ENCODE assay signal across 9 mouse cellular contexts in genomic region chr16:93906156-93907014, GRCm38 (mm10). TPM values are rescaled to one million over a fixed set of nuclear protein-coding genes. Genes with fewer than 3 reads are reported as not detected.
DNase-seq lines count a peak whose midpoint lies in the region; ATAC-seq and TF ChIP-seq lines count a peak whose summit lies in the region.
"Had no signal": no experiment of that assay in that cellular context is flagged by ENCODE, and none has a peak within 500 bp of the region (broad histone marks: within the 10 kb centered on the region; RNA-seq: fewer than 3 reads in every experiment).

No protein-coding gene starts in this region.

- no peak overlapping the region for H3K27ac ChIP-seq in testis, adult 2 months (ENCODE audit: control insufficient read depth, insufficient read depth, low read depth, low read length)
- peak overlapping the region; percentile 66 for H3K27ac ChIP-seq in forebrain, embryonic 16.5 days (ENCODE audit: low read length)
- H3K27ac ChIP-seq: neural tube, embryonic 12.5 days had no signal

- no peak overlapping the region for H3K9ac ChIP-seq in forebrain, embryonic 16.5 days (replicated peaks; ENCODE audit: low read depth, low read length)
- H3K9ac ChIP-seq: neural tube, embryonic 12.5 days had no signal

- no peak for TF ChIP-seq POLR2A in testis, adult 2 months (IDR thresholded peaks at IDR 0.05; ENCODE audit: control insufficient read depth, low read depth, low read length)

- no peak for DNase-seq in testis, postnatal 14 days (ENCODE audit: low spot score)
- peak; percentile 46 for DNase-seq in cerebellum, adult 9-10 months
- DNase-seq in induced T-regulatory cell, adult 2 months (ENCODE audit: low read depth), result peak; percentile 78
- peak; percentile 60 to 70 for DNase-seq in left cerebral cortex, postnatal 10 days (ENCODE audit: extremely low spot score in 1 of 2, low spot score in 2 of 2)
- peak; percentile 63 to 74 for DNase-seq in spleen, postnatal 10 days (ENCODE audit: low spot score in 2 of 2)

- H3K4me2 ChIP-seq in forebrain, embryonic 16.5 days (ENCODE audit: low read length), result no peak overlapping the region
- H3K4me2 ChIP-seq: neural tube, embryonic 12.5 days had no signal

- WGBS in forebrain, embryonic 16.5 days, result 59% methylated on average over 11 of the region's 11 CpGs

- no peaks in the 10 kb centered on the region for H3K27me3 ChIP-seq in testis, adult 2 months (ENCODE audit: control insufficient read depth, insufficient read depth, low read length)
- H3K27me3 ChIP-seq in forebrain, embryonic 16.5 days (replicated peaks; ENCODE audit: control insufficient read depth, insufficient read depth, low read length), result no peaks in the 10 kb centered on the region
- H3K27me3 ChIP-seq: neural tube, embryonic 12.5 days had no signal

- peak; percentile 81 for ATAC-seq in forebrain, embryonic 16.5 days
- peak; percentile 74 for ATAC-seq in megakaryocyte-erythroid progenitor cell, adult 5-6 weeks (replicated peaks; ENCODE audit: low FRiP score, low TSS enrichment, poor library complexity, severe bottlenecking)

- intact Hi-C loops in left cerebral cortex, postnatal 10 days (cut with DNase I), result no loop called here

- no peaks in the 10 kb centered on the region for H3K36me3 ChIP-seq in testis, adult 2 months (ENCODE audit: control insufficient read depth, insufficient read depth, low read length)
- 0 out of 2 replicates have a peak, but pooled peaks cover 1% of the 10 kb centered on the region for H3K36me3 ChIP-seq in forebrain, embryonic 16.5 days (ENCODE audit: control insufficient read depth, insufficient read depth)

- H3K9me3 ChIP-seq in forebrain, embryonic 16.5 days (ENCODE audit: control insufficient read depth, low read length), result no peaks in the 10 kb centered on the region
- H3K9me3 ChIP-seq: neural tube, embryonic 12.5 days had no signal

- H3K4me3 ChIP-seq in testis, adult 2 months (ENCODE audit: control insufficient read depth, low read depth, low read length), result no peak overlapping the region
- no peak overlapping the region for H3K4me3 ChIP-seq in forebrain, embryonic 16.5 days (replicated peaks; ENCODE audit: low read length)
- H3K4me3 ChIP-seq: neural tube, embryonic 12.5 days had no signal

- H3K4me1 ChIP-seq in testis, adult 2 months (ENCODE audit: control insufficient read depth, insufficient read depth, low read length), result peaks cover 7% of the 10 kb centered on the region
- H3K4me1 ChIP-seq in forebrain, embryonic 16.5 days (replicated peaks; ENCODE audit: control insufficient read depth, insufficient read depth, low read length), result peaks cover 12% of the 10 kb centered on the region
- H3K4me1 ChIP-seq: neural tube, embryonic 12.5 days had no signal

- TF ChIP-seq CTCF in testis, adult 2 months (IDR thresholded peaks at IDR 0.05; ENCODE audit: control insufficient read depth, insufficient read depth, insufficient replicate concordance, low read depth, low read length), result peak; percentile 91; the same call in 1 of the 2 replicates

RNA-seq across cellular contexts. Expression of gene Chaf1b, which starts 22.7 kb away (rescaled TPM):
- polyA plus RNA-seq in testis, adult 2 months (2012; rRNA removed), result 9.3 and 10.1 TPM in 2 replicates
- 36.0 and 40.4 TPM in 2 replicates for polyA plus RNA-seq in forebrain, embryonic 16.5 days (2015; fragmentation: Nextera tagmentation; extraction: Ambion mirVana)
- 1 to 10 TPM; 2.3 to 2.4 TPM for total RNA-seq in left cerebral cortex, postnatal 10 days (2021)
- total RNA-seq in megakaryocyte-erythroid progenitor cell, adult 5-6 weeks (2014; fragmentation: Nextera tagmentation), result 79.5 and 94.4 TPM in 2 replicates
- total RNA-seq in megakaryocyte-erythroid progenitor cell, adult 5-6 weeks (2017), result 80.8 and 86.6 TPM in 2 replicates

Comparison
In these comparisons a context has a peak if more than half of its experiments do, and no peak if none do; other contexts are left out.
1. RNA of gene Chaf1b, which starts 22.7 kb away (total RNA-seq): 79.5 to 94.4 TPM in megakaryocyte-erythroid progenitor cell, adult 5-6 weeks; 2.3 to 2.4 TPM in left cerebral cortex, postnatal 10 days; every median in the first group is over 10 times any median in the second.